Mouse (Mus musculus): ENCODE results near the gene Gng2.
A peak's percentile ranks its signal among the peaks of the same experiment; 100 is the strongest.

The Gng2 gene

GRCm38 (mm10) chr14:19860281-19860680 lies 117.1 kb downstream of the Gng2 start:
- DNase-seq (ENCODE audit: low read depth, low spot score): no peak

- DNase-seq (ENCODE audit: low read depth, low spot score): peak; percentile 16
Observed at GRCm38 (mm10) chr14:19858808-19859776, 118.3 kb downstream of the Gng2 start.

GRCm38 (mm10) chr14:19858279-19858678 lies 119.1 kb downstream of the Gng2 start:
- no peak for DNase-seq (ENCODE audit: low read depth, low spot score)

- DNase-seq (ENCODE audit: low read depth, low spot score): no peak
Observed at GRCm38 (mm10) chr14:19853471-19853870, 124.0 kb downstream of the Gng2 start.

GRCm38 (mm10) chr14:19839600-19840332 lies 137.7 kb downstream of the Gng2 start:
- no peak for DNase-seq (ENCODE audit: low read depth, low spot score)

- DNase-seq (ENCODE audit: low read depth, low spot score): no peak
Observed at GRCm38 (mm10) chr14:19836289-19836688, 141.1 kb downstream of the Gng2 start.

GRCm38 (mm10) chr14:19825481-19825880 lies 151.9 kb downstream of the Gng2 start:
- no peak for DNase-seq (ENCODE audit: low read depth, low spot score)

- DNase-seq (ENCODE audit: low read depth, low spot score): peak; percentile 91
Observed at GRCm38 (mm10) chr14:19823321-19824142, 153.9 kb downstream of the Gng2 start, which contains the start of gene Rtraf. Rtraf (minus strand) TSS chr14:19823824.

All from retina, adult 2 months (tissue).